Mouse (Mus musculus) 416B (cell line): ENCODE results near the gene Tcf3.
A peak's percentile ranks its signal among the peaks of the same experiment; 100 is the strongest.

Source experiments
- DNase-seq: peaks from one replicate; pipeline ENCODE4 v3.0.0; 2011; ENCODE audit warnings: low read depth

Gene Tcf3

DNA sequence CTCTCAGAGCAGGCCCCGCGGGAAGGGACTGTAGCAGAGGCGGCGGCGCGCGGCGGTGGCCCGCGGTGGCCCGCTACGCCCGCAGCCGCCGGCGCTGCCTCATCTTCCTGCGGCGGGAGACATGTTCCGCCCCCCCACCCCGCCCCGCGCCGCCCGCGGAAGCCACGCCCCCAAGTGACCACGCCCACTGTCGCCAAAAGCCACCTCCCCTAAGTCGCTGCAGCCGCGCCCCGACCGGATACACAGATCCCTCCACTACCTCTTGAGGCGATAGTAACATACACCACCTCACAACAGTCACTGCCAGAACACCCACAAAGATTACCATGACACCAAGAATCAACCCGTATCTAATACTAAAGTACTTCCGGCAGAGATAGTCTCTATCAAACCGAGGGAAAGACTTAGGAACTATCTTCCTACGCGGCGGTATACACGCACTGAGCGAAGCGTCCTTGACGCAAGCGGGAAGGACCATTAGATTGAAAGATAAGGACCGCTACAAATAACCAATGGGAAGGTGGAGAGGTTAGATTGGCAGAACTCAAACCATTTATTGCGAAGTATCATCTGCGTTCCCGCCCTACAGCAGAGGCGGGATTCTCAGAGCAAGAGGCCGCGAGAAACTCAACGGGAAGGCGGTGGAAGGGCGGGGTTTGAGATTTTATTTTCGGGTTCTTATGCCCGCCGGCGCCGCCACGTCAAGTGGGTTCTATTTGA lies at the start of gene Tcf3:
Gene Tcf3, minus strand, starts transcription at position 135 of the 720 bp plus-strand sequence.
- DNase-seq: peak; percentile 100

DNA sequence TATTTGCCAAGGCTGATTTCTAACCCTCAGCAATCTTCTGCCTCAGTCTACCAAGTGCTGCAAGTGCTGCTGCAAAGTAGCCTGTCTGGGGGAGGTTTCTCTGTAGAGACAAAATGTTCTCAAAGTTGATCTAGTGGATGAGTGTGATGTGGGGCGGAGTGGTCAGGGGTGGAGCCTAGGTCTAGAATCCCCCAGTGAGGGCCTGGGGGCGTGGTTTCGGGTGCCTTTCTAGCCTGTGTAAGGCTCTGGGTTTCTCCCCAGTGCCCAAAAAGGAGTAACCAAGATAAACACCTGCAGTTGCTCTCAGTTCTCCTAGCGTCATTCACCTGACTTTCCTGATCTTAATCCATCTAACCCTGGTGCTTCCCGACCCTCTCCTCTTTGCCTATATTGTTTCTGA lies 47.6 kb upstream of the Tcf3 start:
- DNase-seq: no peak

DNA sequence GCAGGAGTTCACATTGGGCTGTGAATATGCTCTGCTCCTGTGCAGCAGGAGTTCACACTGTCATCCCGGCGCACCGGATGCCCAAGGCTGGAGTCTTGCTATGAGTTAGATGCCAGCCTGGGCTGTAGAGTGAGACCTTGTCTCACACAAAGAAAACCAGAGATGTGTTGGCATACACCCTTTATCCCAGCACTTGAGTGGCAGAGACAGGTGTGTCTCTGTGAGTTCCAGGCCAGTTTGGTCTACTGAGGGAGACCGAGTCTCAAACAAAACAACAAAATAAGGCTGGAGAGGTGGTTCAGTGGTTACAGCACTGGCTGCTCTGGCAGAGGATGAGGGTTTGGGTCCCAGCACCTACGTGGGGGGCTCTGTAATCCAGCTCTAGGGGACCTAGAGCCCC lies 45.1 kb upstream of the Tcf3 start:
- DNase-seq: no peak

DNA sequence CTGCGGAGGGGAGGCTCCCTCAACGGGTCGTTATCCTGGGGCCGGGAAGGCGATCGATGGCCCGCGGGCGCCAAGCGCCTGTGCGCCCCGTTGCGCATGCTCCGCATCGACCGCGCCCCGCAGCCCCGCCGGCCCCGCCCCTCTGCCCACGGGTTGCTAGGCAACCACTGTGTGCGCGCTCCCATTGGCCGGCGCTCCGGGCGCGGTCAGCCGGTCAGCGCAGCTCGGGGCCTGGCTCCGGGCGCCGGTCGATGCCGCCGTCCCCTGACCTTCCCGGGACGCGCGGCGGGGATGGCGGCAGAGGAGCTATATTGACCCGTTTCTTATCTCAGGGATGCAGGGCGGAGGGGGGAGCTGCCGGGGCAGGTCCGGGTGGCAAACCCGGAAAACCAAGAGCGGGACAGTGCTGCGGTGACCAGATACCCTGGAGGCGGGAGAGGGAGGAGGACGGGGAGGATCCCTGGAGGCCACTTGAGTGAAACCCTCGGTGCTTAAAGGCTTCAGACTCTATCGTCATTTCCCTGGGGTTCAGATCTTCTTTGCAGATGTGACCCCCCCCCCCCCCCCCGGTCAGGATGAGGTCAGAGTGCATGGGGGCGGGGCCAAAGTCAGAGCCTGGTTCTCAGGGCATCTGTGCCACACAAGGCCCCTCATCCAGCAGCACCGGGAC lies 42.0 kb upstream of the Tcf3 start:
- peak; percentile 69 for DNase-seq

DNA sequence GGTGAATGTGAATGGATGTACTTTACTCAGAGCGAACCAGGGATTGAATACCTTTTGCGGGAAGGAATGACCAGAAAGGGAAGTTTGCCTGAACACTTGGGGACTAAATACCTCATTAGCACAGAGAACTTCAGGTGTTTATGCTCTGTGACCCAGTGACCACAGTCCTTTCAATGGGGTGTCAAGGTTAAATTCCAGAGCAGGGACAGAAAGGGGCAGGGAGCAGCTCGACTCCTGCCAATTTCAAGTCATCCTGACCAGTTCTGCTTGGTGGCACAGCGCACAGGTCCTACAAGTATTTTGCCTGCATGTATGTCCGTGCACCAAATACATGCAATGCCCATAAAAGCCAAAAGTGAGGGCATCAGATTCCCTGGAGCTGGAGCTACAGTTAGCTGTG lies 31.6 kb upstream of the Tcf3 start:
- no peak for DNase-seq

DNA sequence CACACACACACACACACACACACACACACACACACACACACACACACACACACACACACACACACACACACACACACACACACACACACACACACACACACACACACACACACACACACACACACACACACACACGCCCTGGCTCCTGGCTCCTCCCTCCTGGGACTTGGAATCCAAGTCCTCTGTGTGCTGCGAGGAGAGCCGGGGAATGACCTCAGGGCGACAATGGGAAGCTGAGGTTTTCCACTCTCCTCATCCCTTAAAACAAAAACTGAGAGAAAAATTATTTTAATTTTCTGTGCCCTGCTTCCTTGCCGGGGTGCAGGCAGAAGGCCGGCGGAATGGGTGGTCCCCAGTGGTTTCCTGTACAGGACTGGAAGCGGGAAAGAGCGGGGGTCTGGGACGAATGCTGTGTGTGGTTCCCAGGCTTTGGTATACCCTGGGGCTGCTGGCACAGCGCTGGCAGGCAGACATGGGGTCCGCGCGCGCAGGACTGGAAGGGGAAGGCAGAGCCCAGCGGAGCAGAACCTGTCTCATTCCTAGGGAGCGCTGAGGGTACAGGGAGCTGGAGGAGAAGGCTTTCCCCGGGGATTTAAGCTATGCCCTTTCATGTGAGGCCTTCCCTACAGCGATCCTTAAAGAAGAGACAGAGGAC lies 31.1 kb upstream of the Tcf3 start:
- no peak for DNase-seq

DNA sequence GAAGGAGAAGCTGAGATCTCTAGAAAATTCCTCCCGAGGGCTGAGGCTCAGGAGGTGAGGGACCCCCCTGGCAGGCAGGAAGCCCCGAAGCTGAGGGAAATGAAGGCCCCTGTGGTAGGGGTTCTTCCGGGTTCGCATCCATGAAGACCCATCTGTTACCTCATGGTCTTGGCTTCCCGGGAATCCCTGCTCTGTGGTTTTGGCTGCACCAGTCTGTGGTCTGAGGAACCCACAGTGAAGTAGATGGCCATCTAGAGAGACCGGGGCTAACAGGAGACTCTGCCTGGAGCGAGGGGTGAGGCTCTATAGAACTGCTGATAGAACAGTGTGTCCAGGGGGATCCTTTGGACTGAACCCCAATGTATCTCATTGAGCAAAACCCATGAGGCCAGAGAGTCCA lies 27.9 kb upstream of the Tcf3 start:
- DNase-seq: no peak

DNA sequence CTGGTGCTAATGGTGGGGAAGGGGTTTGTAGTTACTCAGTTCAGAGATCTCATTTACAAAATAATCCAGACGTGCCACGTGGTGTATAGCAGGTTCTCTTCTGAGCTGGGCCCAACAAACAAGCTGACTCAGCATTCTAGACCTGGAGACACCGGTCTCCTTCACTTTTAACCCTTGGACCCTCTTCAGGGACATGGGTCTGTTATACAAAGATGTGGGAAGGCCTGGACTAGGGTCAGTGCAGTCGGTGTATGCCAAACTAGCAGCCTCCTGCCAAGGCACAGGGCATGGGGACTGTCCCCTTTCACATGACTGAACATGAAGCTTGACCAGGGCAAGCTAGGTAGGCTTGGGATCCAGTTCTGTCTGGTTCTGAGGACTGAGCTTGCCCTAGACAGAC lies 26.9 kb upstream of the Tcf3 start:
- DNase-seq: no peak

DNA sequence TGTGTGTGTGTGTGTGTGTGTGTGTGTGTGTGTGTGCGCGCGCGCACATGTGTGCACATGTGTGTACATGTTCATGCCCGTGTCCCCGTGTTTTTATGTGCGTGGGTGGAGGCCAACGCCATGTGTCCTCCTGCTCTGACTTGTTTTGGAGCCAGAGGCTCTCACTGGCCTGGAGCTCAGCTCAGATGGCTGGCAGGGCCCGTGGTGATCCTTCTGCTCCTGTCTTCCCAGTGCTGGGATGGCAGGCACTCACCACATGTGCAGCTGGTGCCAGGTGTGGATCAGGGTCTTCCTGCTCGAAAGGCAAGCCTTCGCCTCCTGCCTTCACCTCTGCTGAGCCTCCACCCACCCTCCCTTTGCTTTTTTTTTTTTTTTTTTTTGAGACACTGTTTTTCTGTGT lies 26.2 kb upstream of the Tcf3 start:
- DNase-seq: no peak

DNA sequence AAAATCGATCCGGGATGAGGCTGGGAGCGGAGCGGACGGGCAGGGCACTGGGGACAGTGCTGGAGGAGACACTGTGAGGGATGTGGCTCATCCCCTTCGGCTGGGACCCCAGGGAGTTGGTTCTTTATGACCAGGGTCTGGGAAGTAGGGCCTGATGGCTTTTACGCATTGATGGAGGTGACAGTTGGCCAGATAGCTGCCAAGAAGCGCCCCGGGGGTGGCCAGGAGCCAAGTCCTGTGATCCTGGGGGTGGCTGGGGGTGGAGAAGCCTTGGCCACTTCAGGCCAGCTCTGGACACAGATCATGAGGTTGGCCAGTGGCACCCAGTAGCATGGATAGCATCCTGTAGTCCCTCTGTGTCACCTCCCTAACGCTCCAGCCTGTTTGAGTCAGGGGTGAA lies 25.8 kb upstream of the Tcf3 start:
- DNase-seq: no peak

DNA sequence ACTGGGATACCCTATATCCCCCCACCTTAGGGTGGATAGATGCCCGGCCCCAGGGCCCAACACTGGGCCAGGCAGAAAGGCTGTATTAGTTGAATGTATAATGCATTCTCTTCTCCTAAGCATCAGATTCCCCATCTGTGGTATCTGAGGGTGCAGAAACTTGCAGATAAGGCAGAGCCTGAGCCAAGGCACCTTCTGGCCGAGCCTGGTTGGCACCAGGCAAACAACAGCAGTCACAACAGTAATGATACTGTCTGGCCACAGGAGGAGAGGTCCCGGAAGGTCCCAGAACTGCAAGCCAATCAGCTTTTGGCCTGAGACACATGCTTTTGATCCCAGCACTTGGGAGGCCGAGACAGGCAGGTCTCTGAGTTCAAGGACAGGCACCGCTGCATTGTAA lies 22.2 kb upstream of the Tcf3 start:
- no peak for DNase-seq

DNA sequence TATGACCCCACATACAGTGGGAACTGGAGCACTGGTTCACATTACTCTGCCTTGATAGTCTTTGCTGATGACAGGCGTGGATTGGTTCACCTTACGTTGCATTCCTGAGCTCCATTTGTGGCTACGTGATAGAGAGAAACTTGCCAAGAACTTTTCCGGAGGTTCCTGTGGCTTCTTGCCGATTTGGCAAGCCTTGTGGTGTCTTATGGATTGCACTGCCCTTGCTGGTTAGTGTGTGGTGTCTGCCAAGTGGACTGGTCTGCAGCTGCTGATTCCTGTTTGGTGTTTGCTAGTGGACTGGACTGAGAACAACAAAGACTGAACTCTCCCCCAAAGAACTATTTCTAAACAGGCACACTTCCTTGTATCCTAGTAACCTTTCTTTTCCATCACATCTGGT lies 21.3 kb upstream of the Tcf3 start:
- DNase-seq: no peak

DNA sequence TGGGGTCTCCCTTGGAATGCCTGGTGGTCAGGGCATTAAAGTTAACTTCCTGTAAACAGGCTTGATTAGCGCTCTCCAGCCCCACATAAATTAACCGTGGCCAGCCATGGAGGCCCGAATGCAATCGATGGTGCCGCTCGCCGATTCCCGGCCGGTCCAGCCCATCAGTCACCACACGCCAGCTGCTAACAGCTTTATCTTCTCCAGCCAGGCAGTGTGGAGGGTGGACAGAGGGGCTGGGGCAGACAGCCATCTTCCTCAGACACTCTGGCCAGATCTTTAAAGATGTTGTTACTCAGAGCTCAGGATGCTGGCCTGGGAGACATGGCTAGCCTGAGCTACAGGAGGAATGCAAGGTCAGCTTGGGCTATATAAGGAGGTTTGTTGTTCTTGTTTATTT lies 20.2 kb upstream of the Tcf3 start:
- no peak for DNase-seq

DNA sequence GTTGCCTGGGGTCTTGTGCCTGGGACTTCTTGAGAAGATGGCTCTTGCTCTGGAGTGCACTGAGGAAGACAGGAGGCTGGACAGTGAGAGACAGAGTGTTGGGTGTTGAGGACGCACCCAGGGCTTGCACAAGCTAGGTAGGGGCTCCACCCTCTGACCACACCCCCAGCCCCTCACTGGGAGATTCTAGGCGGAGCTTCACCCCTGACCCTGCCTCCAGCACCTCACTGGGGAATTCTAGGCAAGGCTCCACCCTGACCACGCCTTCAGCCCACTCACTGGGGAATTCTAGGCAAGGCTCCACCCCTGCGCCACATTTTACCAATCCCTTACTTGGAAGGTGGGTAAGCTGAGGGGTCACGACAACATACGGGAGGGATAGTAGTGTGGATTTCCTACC lies 17.2 kb upstream of the Tcf3 start:
- no peak for DNase-seq

DNA sequence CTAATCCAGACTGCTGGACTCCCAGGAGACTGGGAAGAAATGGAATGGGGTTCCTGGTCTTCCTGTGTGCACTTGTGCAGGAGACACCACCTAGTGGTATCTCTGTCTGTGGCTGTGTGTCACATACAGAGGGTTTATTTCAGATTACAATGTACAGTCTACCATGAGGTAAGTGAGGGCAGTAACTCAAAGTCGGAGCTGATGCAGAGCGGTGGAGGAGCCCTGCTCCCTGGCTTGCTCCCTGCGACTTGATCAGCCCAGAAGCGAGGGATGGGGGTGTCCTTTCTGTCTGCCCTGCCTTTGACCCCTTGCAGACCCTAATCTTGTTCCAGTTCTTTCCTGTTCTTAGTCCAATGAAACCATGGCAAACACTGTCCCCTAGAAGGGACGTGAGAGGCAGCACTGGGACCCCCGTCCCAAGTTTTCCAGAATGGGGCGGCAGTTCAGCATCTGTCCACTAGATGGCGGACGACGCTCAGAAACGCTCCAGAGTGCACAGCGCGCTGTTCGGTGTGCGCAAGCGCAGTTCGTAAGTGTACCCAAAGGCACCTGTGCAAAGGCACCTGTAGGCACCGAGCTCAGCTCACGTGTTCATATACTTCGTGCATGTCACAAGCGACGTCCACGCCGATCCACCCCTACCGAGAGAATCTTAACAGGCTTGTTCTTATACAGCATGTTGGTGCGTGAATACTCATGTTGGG lies 12.6 kb upstream of the Tcf3 start:
- DNase-seq: peak; percentile 66

DNA sequence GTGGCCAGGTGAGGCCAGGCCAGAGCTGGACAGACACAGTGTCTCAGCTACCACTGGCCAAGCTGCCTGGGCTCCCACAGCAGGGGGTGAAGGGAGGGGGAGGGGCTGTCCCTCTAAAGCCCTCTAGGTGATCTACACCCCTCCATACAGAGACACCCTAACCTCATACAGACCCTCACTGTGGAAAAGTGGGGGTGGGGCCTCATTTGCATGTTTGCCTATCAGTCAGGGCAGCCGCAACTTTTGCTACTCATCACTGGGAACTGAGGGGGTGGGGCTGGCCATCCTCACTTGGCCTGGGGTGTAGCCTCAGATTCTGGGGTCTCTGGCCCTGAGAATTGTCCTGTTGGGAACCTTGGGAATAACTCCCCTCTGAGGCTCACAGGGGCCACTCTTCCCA lies 11.6 kb upstream of the Tcf3 start:
- no peak for DNase-seq

DNA sequence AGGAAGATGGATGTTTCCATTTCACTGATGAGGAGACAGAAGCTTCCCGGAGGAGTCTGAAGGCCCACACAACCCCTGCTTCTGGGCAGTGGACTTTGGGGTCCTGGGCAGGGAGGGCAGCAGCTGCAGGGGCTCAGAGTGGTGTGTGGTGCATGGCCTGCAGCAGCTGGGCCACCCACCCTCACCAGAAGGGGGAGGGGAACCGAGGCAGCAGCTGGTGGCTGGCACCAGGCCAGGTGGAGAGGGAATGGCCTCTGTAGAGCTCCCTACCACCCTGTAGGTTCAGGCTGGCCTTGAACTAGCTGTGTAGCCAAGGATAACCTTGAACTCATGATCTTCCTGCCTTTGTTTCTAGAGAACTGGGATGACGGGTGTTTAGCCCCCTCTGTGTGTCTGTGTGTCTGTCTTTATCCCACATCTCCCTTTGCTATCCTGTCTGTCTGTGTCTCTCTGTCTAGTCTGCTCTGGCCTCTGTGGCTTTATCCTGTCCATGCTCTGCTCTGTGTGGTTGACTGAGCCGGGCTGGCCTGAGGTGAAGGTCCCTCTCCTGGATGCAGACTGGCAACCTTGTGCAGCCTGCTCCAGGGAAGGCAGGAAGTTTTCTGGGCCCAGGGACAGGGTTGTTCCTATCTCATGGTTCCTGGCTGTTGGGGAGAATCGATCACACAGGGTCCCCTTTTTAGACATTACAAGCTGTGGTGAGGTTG lies 11.0 kb upstream of the Tcf3 start:
- DNase-seq: no peak

DNA sequence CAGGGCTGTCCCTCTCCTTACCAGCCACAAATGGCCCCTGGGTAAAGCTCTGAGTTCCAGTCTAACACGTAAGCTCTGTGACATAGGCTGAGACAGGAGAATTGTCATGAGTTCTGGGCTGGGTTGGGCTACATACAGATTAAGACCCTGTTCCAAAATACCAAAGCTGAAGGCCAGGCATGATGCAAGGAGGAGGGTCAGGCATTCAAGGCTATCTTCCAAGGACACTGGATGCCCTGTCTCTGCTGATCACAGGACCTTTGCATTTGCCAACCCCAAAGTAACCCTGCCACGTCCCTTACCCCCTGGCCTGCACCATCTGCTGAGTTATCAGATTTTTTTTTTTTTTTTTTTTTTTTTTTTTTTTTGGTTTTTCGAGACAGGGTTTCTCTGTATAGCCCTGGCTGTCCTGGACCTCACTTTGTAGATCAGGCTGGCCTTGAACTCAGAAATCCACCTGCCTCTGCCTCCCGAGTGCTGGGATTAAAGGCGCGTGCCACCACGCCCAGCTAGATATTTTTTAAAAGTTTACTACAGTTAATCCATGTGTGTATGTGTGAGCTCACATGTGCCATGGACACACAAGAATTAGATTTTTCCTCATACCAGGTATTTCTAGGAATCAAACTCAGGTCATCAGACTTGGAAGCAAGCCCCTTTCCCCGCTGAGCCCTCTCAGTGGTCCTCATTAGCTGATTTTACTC lies 10.3 kb upstream of the Tcf3 start:
- no peak for DNase-seq

DNA sequence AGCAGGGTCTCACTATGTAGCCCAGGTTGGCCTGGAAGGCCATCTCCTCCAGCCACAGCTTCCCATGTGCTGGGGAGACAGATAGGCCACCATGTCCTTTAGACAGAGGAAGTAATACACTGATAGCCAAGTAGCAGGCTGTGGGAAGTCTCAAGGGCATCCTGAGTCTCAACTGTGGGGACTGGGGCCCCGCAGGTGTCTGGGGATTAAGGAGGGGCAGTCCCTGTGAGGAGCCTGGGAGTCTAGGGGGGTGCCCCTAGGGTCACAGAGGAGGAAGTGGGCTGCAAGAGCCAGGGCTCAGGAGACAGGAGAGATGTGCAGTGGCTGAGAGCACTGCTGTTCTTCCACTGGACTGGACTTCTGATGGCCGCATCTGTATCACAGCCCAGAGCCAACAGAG lies 9.5 kb upstream of the Tcf3 start:
- DNase-seq: no peak

DNA sequence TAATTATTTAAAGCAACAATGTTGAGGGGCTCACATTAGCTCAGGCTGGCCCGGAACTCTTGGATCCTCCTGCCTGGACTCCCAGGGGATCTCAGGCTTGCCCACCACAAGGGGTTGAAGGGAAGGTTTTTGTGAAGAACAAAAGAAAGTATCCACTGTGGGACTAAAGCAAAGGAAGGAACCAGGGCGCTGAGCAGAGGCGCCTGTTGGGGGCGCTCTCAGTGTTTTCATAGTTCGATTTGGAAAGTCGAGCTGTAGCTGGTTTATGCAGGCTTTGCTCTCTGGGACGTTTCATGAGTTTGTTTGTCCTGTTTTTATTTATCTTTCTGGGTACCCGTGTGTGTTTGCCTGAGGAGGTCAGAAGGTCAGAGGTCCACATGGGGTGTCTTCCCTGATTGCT lies 8.2 kb upstream of the Tcf3 start:
- no peak for DNase-seq

DNA sequence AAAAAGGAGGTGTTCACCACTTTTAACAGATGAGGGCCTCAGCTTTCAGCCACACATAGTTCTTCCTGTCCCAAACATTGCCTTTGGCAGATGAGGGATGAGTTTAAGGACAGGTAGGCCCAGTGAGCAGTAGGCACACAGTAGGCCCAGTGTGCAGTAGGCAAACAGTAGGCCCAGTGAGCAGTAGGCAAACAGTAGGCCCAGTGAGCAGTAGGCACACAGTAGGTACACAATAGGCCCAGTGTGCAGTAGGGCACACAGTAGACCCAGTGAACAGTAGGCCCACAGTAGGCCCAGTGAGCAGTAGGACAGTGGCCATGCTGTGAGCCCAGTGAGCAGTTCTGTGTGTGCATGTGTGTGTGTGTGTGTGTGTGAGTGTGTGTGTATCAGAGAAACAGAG lies 6.6 kb upstream of the Tcf3 start:
- DNase-seq: no peak

DNA sequence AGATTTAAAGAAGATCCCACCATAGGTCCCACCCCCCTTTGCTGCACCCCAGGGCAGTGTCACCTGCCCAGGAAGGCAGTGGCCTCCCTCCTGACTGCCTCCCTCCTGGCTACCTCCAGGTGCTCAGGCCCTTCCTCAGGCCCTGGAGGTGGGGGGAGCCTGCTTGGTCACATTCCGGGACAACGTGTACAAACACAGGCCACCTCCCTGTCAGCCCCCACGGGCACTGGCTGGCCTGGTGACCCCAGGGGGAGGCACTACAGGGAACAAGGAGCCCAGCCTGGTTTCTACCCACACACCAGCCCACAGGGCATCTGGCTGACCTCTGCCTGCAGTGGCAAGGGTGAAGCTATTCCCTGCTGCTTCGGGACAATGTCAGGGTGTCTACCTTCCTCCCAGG lies 4.5 kb upstream of the Tcf3 start:
- DNase-seq: no peak
